Mouse (Mus musculus): Measurements from ENCODE around the gene Utp18. TPM values are rescaled to one million over a fixed set of nuclear protein-coding genes. Genes with fewer than 3 reads are reported as not detected.

The Utp18 gene
- polyA plus RNA-seq, 1 experiment: 16.1 TPM

DNA sequence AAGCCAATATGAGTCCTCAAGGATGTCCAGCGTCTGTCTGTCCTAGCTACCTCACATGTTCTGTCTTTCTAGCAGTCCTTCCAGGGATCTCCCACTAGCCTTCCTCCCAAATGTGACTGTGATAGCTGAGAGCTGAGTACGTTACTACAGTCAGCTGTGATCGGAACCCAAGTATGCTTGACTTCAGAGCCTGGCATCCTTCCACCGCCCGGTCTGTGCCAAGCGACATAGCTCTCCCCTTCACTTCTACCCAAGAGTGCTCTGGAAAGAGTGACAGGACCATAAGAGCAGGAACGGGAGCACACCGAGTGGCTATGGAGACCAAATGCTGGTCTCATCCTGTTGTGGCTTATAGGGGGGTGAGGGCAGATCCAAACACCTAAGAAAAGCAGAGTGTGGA is 55.6 kb downstream of the Utp18 start:
- no peak for DNase-seq (ENCODE audit: extremely low spot score in 1 of 2, low spot score in 1 of 2)

DNA sequence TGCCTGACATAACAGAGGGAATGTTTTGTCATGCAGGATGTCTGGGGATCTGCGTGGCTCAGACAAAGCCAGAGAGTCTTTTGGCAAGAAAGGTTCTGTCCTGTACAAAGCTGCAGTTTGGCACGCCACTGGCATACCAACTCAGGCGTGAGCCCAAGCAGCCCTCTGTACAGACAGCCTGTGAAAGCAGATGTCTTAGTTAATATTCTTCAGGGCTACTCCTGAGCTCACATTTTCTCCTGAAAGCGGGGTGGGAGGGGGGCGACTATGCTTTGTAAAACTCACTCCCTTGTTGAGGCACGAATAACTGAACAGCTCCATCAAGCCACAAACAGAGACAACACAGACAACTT is 56.3 kb downstream of the Utp18 start:
- peak in 1 of 2 experiments; percentile 22 for DNase-seq (ENCODE audit: extremely low spot score in 1 of 2, low spot score in 1 of 2)

DNA sequence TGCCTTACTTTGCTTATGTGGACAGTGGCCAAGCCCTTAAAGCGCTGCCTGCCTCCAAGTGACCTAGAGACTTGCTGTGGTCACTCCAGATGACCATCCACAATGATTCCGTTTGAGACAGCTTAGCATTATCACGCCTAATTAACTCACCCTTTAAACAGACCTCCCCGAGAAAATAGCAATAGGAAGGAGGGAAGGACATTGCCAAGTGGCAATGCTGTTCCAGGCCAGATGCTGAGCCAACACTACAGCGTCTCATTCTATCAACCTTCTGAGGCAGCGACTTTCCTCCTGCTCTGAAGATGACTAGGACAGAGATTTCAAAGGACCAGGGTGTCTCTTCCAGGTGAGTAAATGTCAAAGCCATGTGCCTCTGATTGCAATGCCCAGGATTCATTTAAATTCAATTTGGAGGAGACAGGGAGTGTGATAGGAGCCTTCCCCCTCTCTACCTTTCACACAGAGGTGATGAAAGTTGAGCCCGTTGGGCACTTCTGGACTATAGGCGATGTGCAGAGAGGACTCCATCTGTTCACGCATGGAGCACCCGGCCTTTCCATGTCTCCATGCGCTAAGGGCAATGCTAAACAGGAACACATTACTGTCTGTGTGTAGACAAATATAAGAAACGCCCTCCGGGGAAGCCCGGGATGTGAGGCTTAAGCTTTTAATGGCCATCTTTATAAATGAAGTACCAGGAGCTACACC is 56.8 kb downstream of the Utp18 start:
- DNase-seq (ENCODE audit: extremely low spot score in 1 of 2, low spot score in 1 of 2): no peak

DNA sequence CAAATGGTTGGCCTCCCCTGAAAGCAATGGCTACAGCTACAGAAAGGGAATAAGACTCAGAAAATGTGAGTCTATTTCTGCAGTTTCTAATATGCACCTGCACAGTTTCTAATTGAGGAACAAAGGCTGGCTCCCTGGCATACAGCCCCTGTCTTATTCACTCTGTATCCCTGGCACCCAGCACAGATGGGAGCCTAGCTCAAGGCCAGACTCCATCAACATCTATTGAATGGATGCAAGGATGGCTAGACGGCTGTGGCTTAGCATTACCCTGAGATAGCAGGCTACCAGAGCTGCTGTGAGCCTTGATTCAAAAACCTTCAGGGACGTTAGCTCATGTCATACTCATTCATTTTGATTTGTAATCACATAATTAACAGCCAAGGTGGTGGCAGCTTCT is 63.3 kb downstream of the Utp18 start:
- DNase-seq (ENCODE audit: extremely low spot score in 1 of 2, low spot score in 1 of 2): no peak

DNA sequence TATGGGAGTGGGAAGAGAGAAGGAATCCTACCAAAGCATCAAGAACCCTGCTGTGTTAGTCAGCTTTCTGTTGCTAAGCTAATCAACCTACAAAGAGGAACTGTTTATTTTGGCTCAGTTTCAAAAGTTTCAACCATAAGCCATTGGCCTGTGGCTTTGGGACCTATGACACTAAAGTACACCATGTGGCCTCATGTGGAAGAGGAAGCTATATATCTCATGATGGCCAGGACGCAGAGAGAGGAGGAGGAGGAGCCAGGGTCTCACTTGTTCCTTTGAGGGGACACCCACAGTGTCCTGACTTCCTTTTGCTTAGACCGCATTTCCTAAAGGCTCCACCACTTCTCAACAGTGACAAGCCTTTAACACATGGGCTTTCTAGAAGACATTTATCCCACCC is 64.0 kb downstream of the Utp18 start:
- DNase-seq (ENCODE audit: extremely low spot score in 1 of 2, low spot score in 1 of 2): no peak

DNA sequence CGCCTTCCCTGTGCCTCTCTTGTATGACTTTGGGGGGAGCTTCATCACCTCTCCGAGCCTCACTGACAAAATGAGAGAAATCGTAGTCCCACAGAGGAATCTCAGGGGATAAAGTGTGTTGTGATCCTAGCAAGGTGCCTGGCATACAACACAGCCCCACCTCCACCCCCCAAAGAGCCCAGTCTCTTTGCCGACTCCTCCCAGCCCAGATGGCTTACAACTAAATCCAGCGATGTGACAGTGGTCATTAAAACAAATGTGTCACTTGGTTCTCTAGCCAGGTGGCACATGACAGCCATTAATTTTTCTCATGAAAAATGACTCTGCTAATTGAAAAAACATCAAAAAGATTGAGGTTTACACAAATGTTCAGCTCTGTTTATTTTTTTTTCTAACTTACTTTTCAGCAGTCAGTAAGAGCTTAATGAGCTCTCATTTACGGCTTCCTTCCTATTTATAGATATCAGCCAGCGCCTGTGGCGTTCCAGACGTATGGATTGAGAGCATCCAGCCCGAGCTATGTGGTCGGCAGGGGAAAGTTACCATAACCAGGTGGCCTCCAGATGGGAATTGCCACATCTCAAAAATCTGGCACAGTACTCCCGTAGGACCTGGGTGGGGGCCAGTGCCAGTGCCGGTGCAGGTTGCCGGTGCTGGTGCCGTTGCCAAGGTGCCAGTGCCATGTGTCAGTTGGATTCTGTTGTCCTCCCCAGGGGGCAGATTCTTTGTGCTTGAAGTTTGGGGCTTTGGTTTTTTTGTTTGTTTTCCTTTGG is 67.4 kb downstream of the Utp18 start:
- no peak for DNase-seq (ENCODE audit: extremely low spot score in 1 of 2, low spot score in 1 of 2)

DNA sequence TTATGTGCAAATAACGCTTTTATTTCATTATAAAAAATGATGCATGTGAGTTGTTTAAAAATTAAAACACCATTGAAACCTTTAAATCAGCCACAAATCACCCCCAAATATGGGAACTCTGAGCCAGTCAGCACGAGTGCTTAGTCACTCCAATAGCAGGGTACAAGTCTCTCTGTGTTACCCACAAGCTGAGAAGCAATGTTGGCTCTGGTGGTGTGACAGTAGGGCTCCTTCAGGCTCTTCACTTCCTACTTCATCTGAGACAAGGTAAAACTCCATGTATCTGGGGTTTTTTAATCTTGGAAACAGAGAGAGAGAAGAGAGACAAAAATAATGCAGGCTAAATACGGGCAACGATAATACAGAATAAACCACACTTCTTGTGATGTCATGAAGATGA is 72.6 kb downstream of the Utp18 start:
- DNase-seq (ENCODE audit: extremely low spot score in 1 of 2, low spot score in 1 of 2): no peak

DNA sequence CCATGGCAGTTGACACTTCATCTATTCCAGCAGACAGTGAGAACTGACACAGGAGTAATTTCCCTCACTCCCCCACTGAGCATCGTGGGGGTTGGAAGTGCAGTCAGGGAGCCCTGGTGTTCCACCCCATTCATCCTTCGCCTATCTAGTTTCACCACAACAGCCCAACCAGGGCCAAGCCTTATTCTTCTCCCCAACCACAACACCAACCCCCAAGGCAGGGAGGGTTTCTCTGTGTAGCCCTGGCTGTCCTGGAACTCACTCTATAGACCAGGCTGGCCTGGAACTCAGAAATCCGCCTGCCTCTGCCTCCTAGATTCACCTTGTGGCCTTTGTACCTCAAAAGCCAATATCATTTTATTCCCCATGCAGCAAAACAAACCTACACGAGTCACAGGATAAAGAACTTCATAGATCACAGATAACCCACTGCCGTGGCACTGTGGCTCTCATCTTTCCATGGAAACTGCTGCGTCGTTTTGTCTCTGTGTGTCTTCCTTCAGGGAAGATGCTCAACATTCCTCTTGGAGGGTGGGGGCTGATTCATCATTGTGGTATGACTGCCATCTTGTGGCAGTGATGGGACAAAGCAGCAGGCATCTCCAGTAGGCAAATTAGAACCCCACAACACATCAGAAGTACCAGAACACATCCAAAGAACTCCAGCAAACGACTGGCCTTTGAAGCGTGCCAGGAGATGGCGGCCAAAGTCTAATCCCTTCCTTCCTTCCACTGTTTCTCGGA is 73.3 kb downstream of the Utp18 start:
- DNase-seq (ENCODE audit: extremely low spot score in 1 of 2, low spot score in 1 of 2): peak; percentile 52 to 90

Other genes with a start within 250 kb of the Utp18 start
- gene Mbtd1, start 86 bp upstream of the Utp18 start, polyA plus RNA-seq (2012; rRNA removed): 20.8 and 24.6 TPM in 2 replicates
- 99.0 and 106 TPM in 2 replicates for gene Nme2, start 70.5 kb upstream of the Utp18 start, polyA plus RNA-seq (2012; rRNA removed)
- 71.9 and 76.2 TPM in 2 replicates for gene Gm20390, start 82.5 kb upstream of the Utp18 start, polyA plus RNA-seq (2012; rRNA removed)
- gene Nme1, start 82.8 kb upstream of the Utp18 start, polyA plus RNA-seq (2012; rRNA removed): 282 and 284 TPM in 2 replicates
- gene Spag9, start 110.3 kb upstream of the Utp18 start, polyA plus RNA-seq (2012; rRNA removed): 127 and 139 TPM in 2 replicates

Measured in frontal cortex, adult 2 months (tissue).